Mouse (Mus musculus): ENCODE measurements at regions not wholly inside any gene's neighbourhood (a gene's known extent, or its start where the extent isn't known, plus 50 kb on each side); places are given as distances from the start of the nearest gene placed in this dataset.

- no peak for DNase-seq
These were observed 57.8 kb upstream of the Cfap46 start for GRCm38 (mm10) chr7:139741246-139741903.

GRCm38 (mm10) chr7:139746803-139747202 is 63.2 kb upstream of the Cfap46 start:
- peak; percentile 37 for DNase-seq

GRCm38 (mm10) chr7:139747290-139748067 is 63.9 kb upstream of the Cfap46 start:
- DNase-seq = no peak

GRCm38 (mm10) chr7:139755004-139755403 is 71.4 kb upstream of the Cfap46 start:
- DNase-seq = no peak

- DNase-seq = no peak
These were observed 71.5 kb upstream of the Adgra1 start for GRCm38 (mm10) chr7:139762522-139762921.

- DNase-seq = no peak
These were observed 70.7 kb upstream of the Adgra1 start for GRCm38 (mm10) chr7:139763241-139763640.

GRCm38 (mm10) chr7:139766296-139766695 is 67.7 kb upstream of the Adgra1 start:
- no peak for DNase-seq

GRCm38 (mm10) chr7:139769167-139769566 is 64.8 kb upstream of the Adgra1 start:
- no peak for DNase-seq

GRCm38 (mm10) chr7:139777243-139777642 is 56.7 kb upstream of the Adgra1 start:
- DNase-seq = no peak

- DNase-seq = no peak
These were observed 54.1 kb upstream of the Adgra1 start for GRCm38 (mm10) chr7:139779876-139780275.

- no peak for DNase-seq
These were observed 52.5 kb upstream of the Adgra1 start for GRCm38 (mm10) chr7:139781513-139781912.

Measured in lung, postnatal 14 days (tissue).